Mouse (Mus musculus): ENCODE measurements around the gene Il18.

Gene Il18

GRCm38 (mm10) chr9:50554241-50555093 lies at the start of gene Il18:
TSS of gene Il18 (plus strand) at chr9:50554827.
- DNase-seq (ENCODE audit: low read depth, low spot score) = peak; percentile 42

- DNase-seq (ENCODE audit: low read depth, low spot score) = no peak
These were observed 49.2 kb upstream of the Il18 start for GRCm38 (mm10) chr9:50505405-50505804.

- no peak for DNase-seq (ENCODE audit: low read depth, low spot score)
These were observed 47.1 kb upstream of the Il18 start for GRCm38 (mm10) chr9:50507570-50507969.

- no peak for DNase-seq (ENCODE audit: low read depth, low spot score)
These were observed 39.2 kb upstream of the Il18 start for GRCm38 (mm10) chr9:50515462-50515861.

- no peak for DNase-seq (ENCODE audit: low read depth, low spot score)
These were observed 35.8 kb upstream of the Il18 start for GRCm38 (mm10) chr9:50518781-50519180.

- no peak for DNase-seq (ENCODE audit: low read depth, low spot score)
These were observed 33.9 kb upstream of the Il18 start for GRCm38 (mm10) chr9:50520748-50521147.

- no peak for DNase-seq (ENCODE audit: low read depth, low spot score)
These were observed 33.1 kb upstream of the Il18 start for GRCm38 (mm10) chr9:50521562-50521961.

- no peak for DNase-seq (ENCODE audit: low read depth, low spot score)
These were observed 32.1 kb upstream of the Il18 start for GRCm38 (mm10) chr9:50522574-50522973.

GRCm38 (mm10) chr9:50524936-50525335 lies 29.7 kb upstream of the Il18 start:
- DNase-seq (ENCODE audit: low read depth, low spot score) = no peak

- no peak for DNase-seq (ENCODE audit: low read depth, low spot score)
These were observed 29.0 kb upstream of the Il18 start for GRCm38 (mm10) chr9:50525585-50525984.

GRCm38 (mm10) chr9:50527860-50528259 lies 26.8 kb upstream of the Il18 start:
- DNase-seq (ENCODE audit: low read depth, low spot score) = no peak

- peak; percentile 94 for DNase-seq (ENCODE audit: low read depth, low spot score)
These were observed 26.2 kb upstream of the Il18 start, which contains the start of gene Pts for GRCm38 (mm10) chr9:50528293-50528892. TSS of gene Pts (minus strand) at chr9:50528724.

GRCm38 (mm10) chr9:50530890-50531289 lies 23.7 kb upstream of the Il18 start:
- no peak for DNase-seq (ENCODE audit: low read depth, low spot score)

- DNase-seq (ENCODE audit: low read depth, low spot score) = no peak
These were observed 21.3 kb upstream of the Il18 start for GRCm38 (mm10) chr9:50533328-50533727.

- DNase-seq (ENCODE audit: low read depth, low spot score) = no peak
These were observed 20.8 kb upstream of the Il18 start for GRCm38 (mm10) chr9:50533791-50534190.

GRCm38 (mm10) chr9:50535930-50536329 lies 18.7 kb upstream of the Il18 start:
- no peak for DNase-seq (ENCODE audit: low read depth, low spot score)

GRCm38 (mm10) chr9:50536603-50537135 lies 18.0 kb upstream of the Il18 start:
- DNase-seq (ENCODE audit: low read depth, low spot score) = no peak

GRCm38 (mm10) chr9:50537295-50537694 lies 17.3 kb upstream of the Il18 start:
- DNase-seq (ENCODE audit: low read depth, low spot score) = no peak

GRCm38 (mm10) chr9:50540170-50540569 lies 14.5 kb upstream of the Il18 start:
- no peak for DNase-seq (ENCODE audit: low read depth, low spot score)

GRCm38 (mm10) chr9:50542401-50542800 lies 12.2 kb upstream of the Il18 start:
- DNase-seq (ENCODE audit: low read depth, low spot score) = no peak

- no peak for DNase-seq (ENCODE audit: low read depth, low spot score)
These were observed 6.7 kb upstream of the Il18 start for GRCm38 (mm10) chr9:50547859-50548478.

GRCm38 (mm10) chr9:50548936-50549335 lies 5.7 kb upstream of the Il18 start:
- no peak for DNase-seq (ENCODE audit: low read depth, low spot score)
